Mouse (Mus musculus): ENCODE measurements around the gene Cenpt.
A peak's percentile ranks its signal among the peaks of the same experiment; 100 is the strongest.

Cenpt gene

GRCm38 (mm10) chr8:105804797-105805196, 48.3 kb downstream of the Cenpt start:
- DNase-seq, result no peak

GRCm38 (mm10) chr8:105801153-105801904, 51.7 kb downstream of the Cenpt start:
- DNase-seq, result no peak

GRCm38 (mm10) chr8:105799091-105799812, 53.8 kb downstream of the Cenpt start:
- DNase-seq, result peak; percentile 50

- no peak for DNase-seq
Measured at GRCm38 (mm10) chr8:105798408-105798807, 54.7 kb downstream of the Cenpt start.

- no peak for DNase-seq
Measured at GRCm38 (mm10) chr8:105795785-105796184, 57.3 kb downstream of the Cenpt start.

All from cerebellum, adult 11-12 months (tissue).